Mouse (Mus musculus) intestine, embryonic 15.5 days (tissue): Measurements from ENCODE around the gene Col4a3. TPM values are rescaled to one million over a fixed set of nuclear protein-coding genes. Genes with fewer than 3 reads are reported as not detected.

Source experiments
- ATAC-seq: fragments of 200-750 bp; cut with Nextera tagmentation; 2 replicates; pipeline ENCODE4 v1.8.0; 2017; ENCODE audit warnings: moderate TSS enrichment, moderate library complexity
- H3K27ac ChIP-seq: fragments of 300-500 bp; sonication (generic); 2 replicates; pipeline ENCODE4 v1.5.1; 2015; ENCODE audit warnings: mild to moderate bottlenecking, inconsistent platforms
- H3K27me3 ChIP-seq: fragments of 300-500 bp; sonication (generic); replicated peaks from 2 replicates; pipeline ENCODE4 v1.6.1; 2015; ENCODE audit warnings: inconsistent platforms
- H3K36me3 ChIP-seq: fragments of 300-500 bp; sonication (generic); 2 replicates; pipeline ENCODE4 v1.6.1; 2015; ENCODE audit warnings: inconsistent platforms
- H3K4me1 ChIP-seq: fragments of 300-500 bp; sonication (generic); replicated peaks from 2 replicates; pipeline ENCODE4 v1.6.1; 2015; ENCODE audit warnings: inconsistent platforms
- H3K4me2 ChIP-seq: fragments of 300-500 bp; sonication (generic); replicated peaks from 2 replicates; pipeline ENCODE4 v1.6.1; 2015; ENCODE audit warnings: mild to moderate bottlenecking, inconsistent platforms
- H3K4me3 ChIP-seq: fragments of 300-500 bp; sonication (generic); replicated peaks from 2 replicates; pipeline ENCODE4 v1.5.1; 2015; ENCODE audit warnings: inconsistent platforms
- H3K9ac ChIP-seq: fragments of 300-500 bp; sonication (generic); 2 replicates; pipeline ENCODE4 v1.6.1; 2015; ENCODE audit warnings: inconsistent platforms
- H3K9me3 ChIP-seq: fragments of 300-500 bp; sonication (generic); 2 replicates; pipeline ENCODE4 v1.6.1; 2016; ENCODE audit warnings: inconsistent platforms
- WGBS: fragments of 180-500 bp; shearing (Covaris S2); methylation state at CpG from one replicate; pipeline ENCODE4 v1.1.7; 2015; 5-methylcytosine and 5-hydroxymethylcytosine counted together
- polyA plus RNA-seq: library from polyadenylated mRNA; unstranded; fragments of >200 nt; fragmentation: Nextera tagmentation; extraction: Ambion mirVana; gene quantifications from 2 replicates; pipeline ENCODE4 v1.2.1, GENCODE M21; 2015

The Col4a3 gene
- 0.13 and 0.25 TPM in 2 replicates for polyA plus RNA-seq

- Histone ChIP-seq H3K4me1 (peaks cover 2% of the 10 kb centered on the region; the same call in 1 of the 2 replicates), H3K27me3 (peaks cover 17% of the 10 kb centered on the region), H3K9me3 (no peaks in the 10 kb centered on the region), H3K4me2 (peak within 1 kb of the TSS; percentile 76), H3K36me3 (no peaks in the 10 kb centered on the region), H3K4me3 (peak within 1 kb of the TSS; percentile 32), H3K27ac (no peak within 1 kb of the TSS), H3K9ac (peak within 1 kb of the TSS; percentile 33; the same call in 1 of the 2 replicates)
- peak; percentile 47; the same call in 1 of the 2 replicates for ATAC-seq
- WGBS = 3% methylated on average over 34 of the region's 34 CpGs
Observed at GRCm38 (mm10) chr1:82586713-82587399, at the start of gene Col4a3, which contains the start of gene Col4a4. Gene Col4a3 (plus strand): TSS chr1:82586921. Gene Col4a4 (minus strand): TSS chr1:82586849.

GRCm38 (mm10) chr1:82537848-82538247, 48.9 kb upstream of the Col4a3 start:
- ATAC-seq = no peak

GRCm38 (mm10) chr1:82540056-82540455, 46.7 kb upstream of the Col4a3 start:
- H3K4me1 ChIP-seq = no peaks in the 10 kb centered on the region
- no peak overlapping the region for H3K9ac ChIP-seq
- no peak overlapping the region for H3K4me3 ChIP-seq
- no peaks in the 10 kb centered on the region for H3K36me3 ChIP-seq
- no peak for ATAC-seq
- no peak overlapping the region for H3K27ac ChIP-seq
- H3K27me3 ChIP-seq = no peaks in the 10 kb centered on the region
- no peaks in the 10 kb centered on the region for H3K9me3 ChIP-seq
- no peak overlapping the region for H3K4me2 ChIP-seq
- WGBS = 60% methylated on average over 5 of the region's 5 CpGs

More at GRCm38 (mm10) chr1:82537848-82538247, 48.9 kb upstream of the Col4a3 start:
- Histone ChIP-seq H3K4me2 (no peak overlapping the region), H3K36me3 (no peaks in the 10 kb centered on the region), H3K4me3 (no peak overlapping the region), H3K4me1 (no peaks in the 10 kb centered on the region), H3K9me3 (no peaks in the 10 kb centered on the region), H3K9ac (no peak overlapping the region), H3K27ac (no peak overlapping the region), H3K27me3 (no peaks in the 10 kb centered on the region)
- 54% methylated on average over 3 of the region's 3 CpGs for WGBS

- Histone ChIP-seq H3K36me3 (no peaks in the 10 kb centered on the region), H3K9ac (no peak overlapping the region), H3K4me1 (no peaks in the 10 kb centered on the region), H3K27ac (no peak overlapping the region), H3K4me2 (no peak overlapping the region), H3K27me3 (no peaks in the 10 kb centered on the region), H3K9me3 (no peaks in the 10 kb centered on the region), H3K4me3 (no peak overlapping the region)
- no peak for ATAC-seq
- 78% methylated on average over 2 of the region's 2 CpGs for WGBS
Observed at GRCm38 (mm10) chr1:82543934-82544333, 42.8 kb upstream of the Col4a3 start.

- Histone ChIP-seq H3K27me3 (no peaks in the 10 kb centered on the region), H3K36me3 (no peaks in the 10 kb centered on the region), H3K9ac (no peak overlapping the region), H3K4me2 (no peak overlapping the region), H3K4me1 (no peaks in the 10 kb centered on the region), H3K4me3 (no peak overlapping the region), H3K9me3 (no peaks in the 10 kb centered on the region), H3K27ac (no peak overlapping the region)
- ATAC-seq = no peak
- WGBS = 50% methylated on average over 6 of the region's 6 CpGs
Observed at GRCm38 (mm10) chr1:82544419-82545185, 42.1 kb upstream of the Col4a3 start.

- Histone ChIP-seq H3K9ac (no peak overlapping the region), H3K4me2 (no peak overlapping the region), H3K4me1 (no peaks in the 10 kb centered on the region), H3K36me3 (no peaks in the 10 kb centered on the region), H3K27me3 (no peaks in the 10 kb centered on the region), H3K27ac (no peak overlapping the region), H3K4me3 (no peak overlapping the region), H3K9me3 (no peaks in the 10 kb centered on the region)
- WGBS = 78% methylated on average over 8 of the region's 8 CpGs
- ATAC-seq = no peak
Observed at GRCm38 (mm10) chr1:82545199-82545960, 41.3 kb upstream of the Col4a3 start.

- Histone ChIP-seq H3K4me1 (no peaks in the 10 kb centered on the region), H3K9ac (no peak overlapping the region), H3K4me2 (no peak overlapping the region), H3K36me3 (no peaks in the 10 kb centered on the region), H3K9me3 (no peaks in the 10 kb centered on the region), H3K4me3 (no peak overlapping the region), H3K27ac (no peak overlapping the region), H3K27me3 (peaks cover 4% of the 10 kb centered on the region; the same call in 1 of the 2 replicates)
- 30% methylated on average over 6 of the region's 6 CpGs for WGBS
- ATAC-seq = peak; percentile 77
Observed at GRCm38 (mm10) chr1:82554443-82554850, 32.3 kb upstream of the Col4a3 start.

- H3K4me3 ChIP-seq = no peak overlapping the region
- no peaks in the 10 kb centered on the region for H3K36me3 ChIP-seq
- WGBS = 60% methylated on average over 5 of the region's 5 CpGs
- ATAC-seq = peak; percentile 28
- no peaks in the 10 kb centered on the region for H3K9me3 ChIP-seq
- H3K4me2 ChIP-seq = no peak overlapping the region
- H3K4me1 ChIP-seq = no peaks in the 10 kb centered on the region
- H3K9ac ChIP-seq = no peak overlapping the region
- peaks cover 4% of the 10 kb centered on the region; the same call in 1 of the 2 replicates for H3K27me3 ChIP-seq
- no peak overlapping the region for H3K27ac ChIP-seq
Observed at GRCm38 (mm10) chr1:82554889-82555288, 31.8 kb upstream of the Col4a3 start.

GRCm38 (mm10) chr1:82560223-82560622, 26.5 kb upstream of the Col4a3 start:
- no peak for ATAC-seq
- H3K9me3 ChIP-seq = no peaks in the 10 kb centered on the region
- no peaks in the 10 kb centered on the region for H3K4me1 ChIP-seq
- H3K9ac ChIP-seq = no peak overlapping the region
- 59% methylated on average over 4 of the region's 4 CpGs for WGBS
- H3K36me3 ChIP-seq = no peaks in the 10 kb centered on the region
- peaks cover 4% of the 10 kb centered on the region; the same call in 1 of the 2 replicates for H3K27me3 ChIP-seq
- no peak overlapping the region for H3K4me2 ChIP-seq
- no peak overlapping the region for H3K27ac ChIP-seq
- H3K4me3 ChIP-seq = no peak overlapping the region

- H3K27ac ChIP-seq = no peak overlapping the region
- no peak overlapping the region for H3K9ac ChIP-seq
- H3K27me3 ChIP-seq = no peaks in the 10 kb centered on the region
- 70% methylated on average over 4 of the region's 4 CpGs for WGBS
- no peaks in the 10 kb centered on the region for H3K36me3 ChIP-seq
- ATAC-seq = no peak
- no peak overlapping the region for H3K4me3 ChIP-seq
- no peak overlapping the region for H3K4me2 ChIP-seq
- no peaks in the 10 kb centered on the region for H3K4me1 ChIP-seq
- no peaks in the 10 kb centered on the region for H3K9me3 ChIP-seq
Observed at GRCm38 (mm10) chr1:82569405-82569804, 17.3 kb upstream of the Col4a3 start.

GRCm38 (mm10) chr1:82571758-82572157, 15.0 kb upstream of the Col4a3 start:
- Histone ChIP-seq H3K4me2 (no peak overlapping the region), H3K4me1 (no peaks in the 10 kb centered on the region), H3K27ac (no peak overlapping the region), H3K9me3 (no peaks in the 10 kb centered on the region), H3K36me3 (no peaks in the 10 kb centered on the region), H3K9ac (no peak overlapping the region), H3K4me3 (no peak overlapping the region), H3K27me3 (no peaks in the 10 kb centered on the region)
- 62% methylated on average over 1 of the region's 1 CpGs for WGBS
- ATAC-seq = no peak

GRCm38 (mm10) chr1:82575681-82576080, 11.0 kb upstream of the Col4a3 start:
- 85% methylated on average over 3 of the region's 3 CpGs for WGBS
- H3K4me2 ChIP-seq = no peak overlapping the region
- no peak for ATAC-seq
- H3K36me3 ChIP-seq = no peaks in the 10 kb centered on the region
- H3K4me3 ChIP-seq = no peak overlapping the region
- H3K4me1 ChIP-seq = no peaks in the 10 kb centered on the region
- H3K27me3 ChIP-seq = no peaks in the 10 kb centered on the region
- no peak overlapping the region for H3K9ac ChIP-seq
- no peak overlapping the region for H3K27ac ChIP-seq
- H3K9me3 ChIP-seq = no peaks in the 10 kb centered on the region
